Mouse (Mus musculus): ENCODE measurements around the gene Tex26. TPM values are rescaled to one million over a fixed set of nuclear protein-coding genes. Genes with fewer than 3 reads are reported as not detected.

Gene Tex26
- polyA plus RNA-seq, 1 experiment from 2014 or later = 1.0 TPM

DNA sequence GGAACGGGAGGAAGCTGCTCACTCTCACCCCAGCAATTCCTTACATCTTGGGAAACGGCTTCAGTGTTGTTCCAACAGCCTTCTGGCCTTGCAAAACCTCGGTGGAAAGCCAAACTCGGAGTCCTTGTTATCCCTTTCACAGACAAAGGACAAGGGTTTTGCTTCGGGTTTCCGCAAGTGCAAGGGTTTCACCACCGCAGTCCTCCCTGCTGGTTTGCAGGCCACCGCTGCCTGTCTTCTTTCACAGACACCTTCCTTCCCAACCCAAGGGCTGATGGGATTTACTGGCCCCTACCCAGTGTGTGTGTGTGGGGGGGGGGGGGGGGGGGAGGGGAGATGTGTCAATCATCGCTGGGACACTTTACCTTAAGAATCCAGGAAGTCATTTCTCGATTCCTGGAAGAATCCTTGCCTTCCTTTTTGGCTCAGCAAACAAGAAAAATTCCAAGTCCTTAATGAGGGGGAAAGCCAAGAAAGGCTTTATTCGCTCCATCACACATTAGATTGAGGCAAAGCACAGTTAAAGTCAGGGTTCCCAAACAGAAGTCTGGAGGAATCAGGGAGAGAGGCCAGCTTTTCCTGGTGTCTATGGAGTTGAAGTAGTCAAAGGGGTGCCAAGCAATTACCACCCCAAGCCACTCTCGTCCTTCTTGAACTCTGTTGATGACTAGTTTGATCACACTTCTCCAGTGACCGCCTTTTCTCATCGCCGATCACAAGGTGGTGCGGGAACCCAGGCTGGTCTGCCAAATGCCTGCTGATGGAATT, 35.4 kb downstream of the Tex26 start:
- no peaks in the 10 kb centered on the region for H3K4me1 ChIP-seq
- 91% methylated on average over 16 of the region's 16 CpGs for WGBS
- H3K4me3 ChIP-seq = no peak overlapping the region
- H3K27me3 ChIP-seq (ENCODE audit: low read depth, poor library complexity, severe bottlenecking) = no peaks in the 10 kb centered on the region
- H3K27ac ChIP-seq (replicated peaks) = no peak overlapping the region
- no peaks in the 10 kb centered on the region for H3K36me3 ChIP-seq
- H3K9me3 ChIP-seq (replicated peaks) = peaks cover 7% of the 10 kb centered on the region; the same call in 1 of the 2 replicates
- DNase-seq (ENCODE audit: low spot score) = no peak

DNA sequence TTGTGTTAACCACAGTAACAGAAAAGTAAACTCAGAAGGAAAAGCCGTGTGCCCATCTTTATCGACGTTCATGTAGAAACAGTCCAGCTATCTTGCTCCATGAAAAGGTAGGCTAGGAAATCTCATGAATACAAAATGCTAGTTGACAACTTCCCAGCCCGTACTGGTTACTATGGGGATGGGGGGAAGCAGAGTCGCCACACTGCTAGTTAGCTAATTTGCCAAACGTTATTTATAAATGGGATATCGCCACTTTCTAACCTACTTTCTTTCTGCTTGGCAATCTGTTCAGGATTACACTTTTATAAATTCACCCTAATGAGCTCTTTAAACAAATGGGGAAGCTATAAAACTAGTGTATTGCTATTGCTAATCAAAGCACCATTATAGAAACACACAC, 42.5 kb downstream of the Tex26 start:
- Histone ChIP-seq H3K36me3 (no peaks in the 10 kb centered on the region), H3K4me3 (no peak overlapping the region), H3K9me3 (replicated peaks) (no peaks in the 10 kb centered on the region), H3K27ac (replicated peaks) (no peak overlapping the region), H3K4me1 (peaks cover 7% of the 10 kb centered on the region; the same call in 1 of the 2 replicates), H3K27me3 (ENCODE audit: low read depth, poor library complexity, severe bottlenecking) (peaks cover 7% of the 10 kb centered on the region; the same call in 1 of the 2 replicates)
- WGBS = 92% methylated on average over 7 of the region's 7 CpGs
- no peak for DNase-seq (ENCODE audit: low spot score)

DNA sequence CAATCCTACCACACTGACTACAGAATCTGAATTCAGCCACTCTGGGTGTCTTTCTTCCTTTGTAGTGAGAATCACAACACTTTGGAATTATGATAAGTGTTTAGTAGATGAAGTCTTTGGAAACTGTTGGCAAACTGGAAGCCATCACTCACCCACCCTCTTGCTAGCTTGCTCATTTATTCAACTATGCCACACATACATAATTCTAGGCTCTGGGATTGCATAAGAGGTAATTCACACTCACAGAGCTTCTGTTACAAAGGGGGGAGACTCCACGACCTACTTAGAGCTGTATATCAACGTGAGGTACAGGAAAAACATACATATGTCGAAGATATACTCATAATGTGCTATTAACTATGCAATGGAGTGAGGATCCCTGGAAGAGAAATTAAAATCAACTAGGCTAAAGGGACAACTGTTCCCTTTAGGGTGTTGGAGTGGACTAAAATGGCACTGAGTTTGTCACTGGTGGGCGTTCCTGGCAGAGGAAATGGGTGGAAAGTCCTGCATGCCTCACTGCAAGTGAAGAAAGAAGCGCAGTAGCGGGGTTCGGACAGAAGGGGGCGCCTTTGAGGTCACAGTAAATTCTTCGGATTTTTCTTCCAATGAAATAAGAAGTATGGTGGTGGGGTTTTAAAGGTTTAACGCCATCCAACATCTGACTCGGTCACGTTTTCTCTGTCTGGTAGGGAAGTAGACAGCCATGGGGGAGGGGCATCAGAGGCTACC, 44.0 kb downstream of the Tex26 start:
- Histone ChIP-seq H3K27me3 (ENCODE audit: low read depth, poor library complexity, severe bottlenecking) (peaks cover 17% of the 10 kb centered on the region; the same call in 1 of the 2 replicates), H3K27ac (replicated peaks) (no peak overlapping the region), H3K4me3 (no peak overlapping the region), H3K4me1 (peaks cover 16% of the 10 kb centered on the region), H3K36me3 (no peaks in the 10 kb centered on the region), H3K9me3 (replicated peaks) (no peaks in the 10 kb centered on the region)
- DNase-seq (ENCODE audit: low spot score) = no peak
- WGBS = 67% methylated on average over 12 of the region's 12 CpGs

DNA sequence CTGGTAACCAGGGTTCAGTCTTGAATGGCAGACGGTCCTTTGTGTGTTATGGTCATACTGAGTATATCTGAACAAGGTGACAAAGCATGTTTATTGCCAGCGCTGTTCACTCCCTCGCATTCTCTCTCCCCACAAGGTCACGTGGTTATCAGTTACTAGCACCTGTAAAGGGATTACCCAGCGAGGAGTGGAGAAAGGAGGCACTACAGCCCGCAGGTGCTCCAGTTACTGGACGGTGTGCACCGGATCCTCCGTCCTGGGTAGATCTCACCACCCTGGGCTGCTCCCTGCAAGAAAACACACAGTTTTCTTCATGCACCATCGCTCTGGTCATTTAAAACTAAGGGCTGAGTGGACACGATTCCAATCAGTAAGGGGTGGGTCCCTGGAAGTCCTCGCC, 44.8 kb downstream of the Tex26 start:
- Histone ChIP-seq H3K27me3 (ENCODE audit: low read depth, poor library complexity, severe bottlenecking) (peaks cover 17% of the 10 kb centered on the region; the same call in 1 of the 2 replicates), H3K4me1 (peaks cover 24% of the 10 kb centered on the region), H3K4me3 (no peak overlapping the region), H3K36me3 (no peaks in the 10 kb centered on the region), H3K27ac (replicated peaks) (0 out of 2 replicates have a peak overlapping the region, but pooled peaks have one; percentile 38), H3K9me3 (replicated peaks) (no peaks in the 10 kb centered on the region)
- DNase-seq (ENCODE audit: low spot score) = no peak
- 82% methylated on average over 12 of the region's 12 CpGs for whole genome bisulfite sequencing

DNA sequence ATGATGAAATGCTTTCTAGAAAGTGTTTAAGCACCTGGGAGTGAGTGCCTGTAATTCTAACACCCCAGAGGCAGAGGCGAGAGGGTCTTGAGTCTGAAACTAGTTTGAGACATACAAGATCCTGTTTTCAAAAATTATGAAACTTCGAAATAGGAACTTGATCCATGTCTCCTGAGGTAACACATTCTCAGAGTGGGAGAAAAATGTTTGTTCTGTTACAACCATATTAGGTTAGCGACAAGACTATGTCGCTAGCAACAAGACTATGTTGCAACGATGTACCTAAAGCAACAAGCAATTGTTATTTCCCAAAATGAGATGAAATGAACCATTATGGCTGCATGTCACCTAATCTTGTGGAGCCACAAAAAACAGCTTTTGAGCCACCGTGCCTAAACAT, 46.0 kb downstream of the Tex26 start:
- Histone ChIP-seq H3K36me3 (no peaks in the 10 kb centered on the region), H3K4me3 (no peak overlapping the region), H3K9me3 (replicated peaks) (no peaks in the 10 kb centered on the region), H3K27ac (replicated peaks) (no peak overlapping the region), H3K4me1 (peaks cover 35% of the 10 kb centered on the region), H3K27me3 (ENCODE audit: low read depth, poor library complexity, severe bottlenecking) (peaks cover 22% of the 10 kb centered on the region; the same call in 1 of the 2 replicates)
- WGBS = 92% methylated on average over 6 of the region's 6 CpGs
- DNase-seq (ENCODE audit: low spot score) = no peak

DNA sequence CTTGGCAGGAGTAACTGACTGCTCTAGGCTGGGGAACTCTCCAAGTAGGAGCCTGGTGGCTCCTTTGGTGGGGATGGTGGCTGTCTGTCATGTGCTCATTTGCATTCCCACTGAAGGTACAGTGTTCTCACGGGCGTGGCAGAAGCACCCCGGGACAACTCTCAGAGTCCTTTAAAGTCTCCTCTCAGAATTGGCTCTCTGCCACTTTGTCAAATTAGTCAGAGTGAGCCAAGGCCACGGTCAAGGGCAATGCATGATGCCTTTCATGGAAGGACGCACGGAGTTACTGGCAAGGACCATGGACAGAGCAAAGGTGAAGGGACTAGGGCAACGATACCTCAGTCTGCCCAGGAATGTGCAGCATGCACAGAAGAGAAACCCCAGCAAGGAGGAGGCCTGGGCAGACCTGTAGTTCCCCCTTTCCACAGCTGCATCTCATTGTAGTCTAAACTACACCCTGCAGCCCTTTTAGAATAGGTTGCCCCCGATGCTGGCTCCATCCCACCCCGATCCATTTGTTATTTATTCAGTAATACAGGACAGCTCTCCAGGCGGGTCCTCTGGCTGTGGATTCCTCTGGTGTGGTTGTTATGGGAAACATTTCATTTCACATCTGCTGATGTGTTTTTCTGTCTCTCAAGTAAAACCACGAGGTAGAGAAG, 49.0 kb downstream of the Tex26 start:
- DNase-seq (ENCODE audit: low spot score) = peak; percentile 43
- H3K27ac ChIP-seq (replicated peaks) = peak overlapping the region; percentile 83
- peaks cover 39% of the 10 kb centered on the region for H3K4me1 ChIP-seq
- peaks cover 34% of the 10 kb centered on the region; the same call in 1 of the 2 replicates for H3K27me3 ChIP-seq (ENCODE audit: low read depth, poor library complexity, severe bottlenecking)
- no peaks in the 10 kb centered on the region for H3K36me3 ChIP-seq
- no peaks in the 10 kb centered on the region for H3K9me3 ChIP-seq (replicated peaks)
- H3K4me3 ChIP-seq = peak overlapping the region; percentile 43
- 49% methylated on average over 11 of the region's 11 CpGs for WGBS

DNA sequence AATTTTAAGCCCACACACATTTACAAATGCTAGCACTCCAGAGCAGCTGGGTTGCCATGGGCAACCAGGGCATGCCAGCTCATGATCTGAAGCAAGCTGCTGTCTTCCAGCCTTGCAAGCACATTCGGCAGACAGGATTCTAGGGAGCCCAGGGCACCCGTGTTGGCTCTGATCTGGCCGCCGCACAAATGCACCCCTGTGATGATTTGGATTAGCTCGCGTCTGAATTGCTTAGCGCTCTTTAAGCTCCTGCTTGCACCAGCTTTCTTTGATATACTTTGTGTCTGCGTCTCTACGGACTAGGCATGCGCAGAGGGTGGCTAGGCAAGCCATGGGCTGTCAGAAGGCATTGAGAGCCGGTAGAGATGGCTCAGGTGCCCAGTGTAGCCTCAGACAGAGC, 49.7 kb downstream of the Tex26 start:
- peak overlapping the region; percentile 83 for H3K27ac ChIP-seq (replicated peaks)
- peaks cover 39% of the 10 kb centered on the region for H3K4me1 ChIP-seq
- H3K27me3 ChIP-seq (ENCODE audit: low read depth, poor library complexity, severe bottlenecking) = peaks cover 38% of the 10 kb centered on the region; the same call in 1 of the 2 replicates
- peak; percentile 84 for DNase-seq (ENCODE audit: low spot score)
- H3K4me3 ChIP-seq = peak overlapping the region; percentile 43
- no peaks in the 10 kb centered on the region for H3K9me3 ChIP-seq (replicated peaks)
- H3K36me3 ChIP-seq = no peaks in the 10 kb centered on the region
- WGBS = 41% methylated on average over 11 of the region's 11 CpGs

DNA sequence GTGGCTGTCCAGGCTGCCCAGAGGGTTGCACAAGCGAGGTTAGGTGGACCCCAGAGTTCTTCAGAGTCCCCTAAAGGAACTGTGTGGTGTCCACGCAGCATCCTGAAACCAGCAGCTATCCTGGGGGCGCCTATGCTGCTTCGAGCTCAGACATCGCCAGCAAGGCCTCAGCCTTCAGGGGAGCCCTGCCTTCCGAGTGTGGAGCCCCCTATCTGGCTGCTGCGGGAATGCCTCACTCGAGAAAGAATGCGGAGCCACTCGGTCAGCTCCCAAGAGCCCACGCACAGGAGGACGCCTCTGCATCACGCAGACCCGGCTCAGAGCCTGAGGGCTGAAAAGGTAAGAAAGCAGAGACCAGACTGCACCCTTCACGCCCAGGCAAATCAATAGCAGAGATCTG, 50.8 kb downstream of the Tex26 start:
- Histone ChIP-seq H3K27ac (replicated peaks) (peak overlapping the region; percentile 83), H3K9me3 (replicated peaks) (no peaks in the 10 kb centered on the region), H3K4me3 (no peak overlapping the region), H3K36me3 (no peaks in the 10 kb centered on the region), H3K27me3 (ENCODE audit: low read depth, poor library complexity, severe bottlenecking) (peaks cover 48% of the 10 kb centered on the region), H3K4me1 (peaks cover 35% of the 10 kb centered on the region)
- DNase-seq (ENCODE audit: low spot score) = no peak
- WGBS = 67% methylated on average over 15 of the region's 15 CpGs

DNA sequence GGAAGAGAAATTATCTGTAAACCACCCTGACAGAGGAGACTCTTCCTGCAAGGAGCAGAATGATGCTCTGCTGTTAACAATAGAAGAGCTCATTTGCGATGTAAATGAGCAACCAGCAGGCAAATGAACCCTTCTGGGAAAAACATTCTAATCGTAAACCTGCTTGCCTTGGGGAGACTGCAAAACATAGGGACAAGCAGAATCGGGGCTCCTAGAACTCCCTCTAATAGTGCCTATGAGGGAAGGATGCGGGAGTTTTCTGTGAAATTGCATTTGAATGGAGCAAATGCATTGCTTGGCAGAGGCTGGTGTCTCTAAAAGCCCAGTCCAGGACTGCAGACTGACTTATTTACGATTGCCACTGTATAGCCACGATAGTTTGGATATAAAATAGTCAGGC, 56.2 kb downstream of the Tex26 start:
- Histone ChIP-seq H3K27me3 (ENCODE audit: low read depth, poor library complexity, severe bottlenecking) (peaks cover 40% of the 10 kb centered on the region), H3K36me3 (no peaks in the 10 kb centered on the region), H3K4me1 (peaks cover 38% of the 10 kb centered on the region), H3K27ac (replicated peaks) (peak overlapping the region; percentile 63), H3K9me3 (replicated peaks) (no peaks in the 10 kb centered on the region), H3K4me3 (no peak overlapping the region)
- no peak for DNase-seq (ENCODE audit: low spot score)
- 46% methylated on average over 6 of the region's 6 CpGs for WGBS

DNA sequence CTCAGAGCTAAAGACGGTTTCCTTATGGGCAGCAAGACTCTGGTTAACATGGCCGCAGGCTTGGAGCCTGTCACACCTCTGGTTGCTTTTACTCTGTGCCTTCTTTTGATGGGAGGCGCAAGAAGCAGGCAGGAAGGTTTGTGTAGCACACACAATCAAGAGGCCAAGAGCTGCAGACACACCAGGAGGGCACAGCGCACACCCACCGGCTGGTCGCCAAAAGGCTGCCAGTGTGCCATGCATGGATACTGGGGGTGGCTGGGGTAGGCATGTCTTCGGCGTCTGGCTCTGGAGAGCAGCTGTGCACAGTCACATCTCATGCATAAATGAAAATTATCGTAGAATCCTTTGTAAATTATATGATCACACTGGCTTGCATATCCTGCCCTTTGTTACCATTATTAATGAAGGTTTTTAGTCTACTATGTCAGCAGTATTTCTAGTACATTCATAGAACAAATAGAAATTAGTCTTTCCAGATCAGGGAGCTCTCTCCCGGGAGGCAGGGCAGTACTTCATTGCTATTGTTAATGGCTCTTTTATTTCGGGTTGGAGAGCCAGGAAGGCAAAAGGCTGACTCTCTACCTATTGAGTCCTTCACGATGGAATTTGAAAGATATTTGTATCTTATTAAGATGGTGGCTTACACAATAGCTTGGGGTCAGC, 57.1 kb downstream of the Tex26 start:
- H3K27ac ChIP-seq (replicated peaks) = peak overlapping the region; percentile 63
- no peak for DNase-seq (ENCODE audit: low spot score)
- no peak overlapping the region for H3K4me3 ChIP-seq
- no peaks in the 10 kb centered on the region for H3K9me3 ChIP-seq (replicated peaks)
- 64% methylated on average over 12 of the region's 12 CpGs for WGBS
- no peaks in the 10 kb centered on the region for H3K36me3 ChIP-seq
- H3K4me1 ChIP-seq = peaks cover 36% of the 10 kb centered on the region
- peaks cover 46% of the 10 kb centered on the region for H3K27me3 ChIP-seq (ENCODE audit: low read depth, poor library complexity, severe bottlenecking)

DNA sequence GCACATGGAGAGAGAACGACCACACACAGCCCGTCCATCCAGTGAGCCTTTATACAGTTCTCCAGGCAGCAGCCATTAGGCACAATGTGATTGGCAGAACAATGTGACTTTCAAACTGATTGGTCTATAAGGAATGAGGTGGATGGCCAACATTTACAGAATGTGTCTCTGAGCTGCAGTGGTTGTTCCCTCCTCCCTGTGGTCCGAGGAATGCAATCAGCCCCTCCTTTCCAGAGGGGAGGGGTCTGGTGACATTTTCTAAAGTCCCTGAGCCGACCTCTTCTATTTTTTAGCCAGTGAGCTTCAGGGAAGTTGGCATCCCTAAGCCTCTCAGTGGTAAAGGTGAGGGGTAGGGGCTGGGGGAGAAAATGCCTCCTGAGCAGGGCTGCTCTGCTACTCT, 60.5 kb downstream of the Tex26 start:
- WGBS = 58% methylated on average over 4 of the region's 4 CpGs
- Histone ChIP-seq H3K4me1 (peaks cover 36% of the 10 kb centered on the region), H3K9me3 (replicated peaks) (no peaks in the 10 kb centered on the region), H3K4me3 (no peak overlapping the region), H3K27ac (replicated peaks) (no peak overlapping the region), H3K36me3 (no peaks in the 10 kb centered on the region), H3K27me3 (ENCODE audit: low read depth, poor library complexity, severe bottlenecking) (peaks cover 48% of the 10 kb centered on the region)
- DNase-seq (ENCODE audit: low spot score) = no peak

DNA sequence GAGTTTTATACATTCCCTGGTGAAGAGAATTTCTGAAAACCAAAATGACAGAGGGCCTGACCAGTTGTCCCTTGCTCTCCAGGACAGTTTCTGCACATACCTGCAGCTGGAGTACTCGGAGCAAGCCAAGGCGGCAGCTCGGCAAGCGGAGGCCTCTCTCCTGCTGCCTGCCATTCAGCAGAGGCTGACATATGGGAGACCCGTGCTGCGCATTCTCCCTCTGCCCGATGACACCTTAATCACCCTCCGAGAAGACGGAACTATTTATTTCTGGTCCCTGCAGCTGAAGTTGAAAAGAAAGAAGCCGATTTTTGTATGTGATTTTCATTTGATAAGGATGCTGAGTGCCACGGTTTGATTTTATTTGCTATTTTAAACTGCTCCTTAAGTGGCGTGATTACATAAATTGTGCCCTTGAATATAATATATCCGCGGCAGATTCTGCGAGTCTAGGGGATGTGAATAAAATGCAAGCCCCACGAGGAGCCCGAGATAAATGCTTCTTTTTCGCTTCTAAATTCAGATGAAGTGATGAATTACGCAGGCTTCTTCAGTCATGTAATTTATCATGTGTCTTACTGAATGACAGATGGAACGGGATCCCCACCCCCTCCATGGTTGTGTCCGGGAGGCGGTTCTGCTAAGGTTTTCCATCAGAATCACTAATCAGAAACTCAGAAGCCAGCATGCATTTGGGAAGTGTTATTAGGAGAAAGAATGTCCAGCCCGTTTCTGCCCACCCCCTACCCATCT, 64.1 kb downstream of the Tex26 start:
- H3K4me3 ChIP-seq = no peak overlapping the region
- DNase-seq (ENCODE audit: low spot score) = no peak
- peaks cover 43% of the 10 kb centered on the region for H3K27me3 ChIP-seq (ENCODE audit: low read depth, poor library complexity, severe bottlenecking)
- H3K36me3 ChIP-seq = no peaks in the 10 kb centered on the region
- H3K4me1 ChIP-seq = peaks cover 14% of the 10 kb centered on the region
- 0 out of 2 replicates have a peak, but pooled peaks cover 3% of the 10 kb centered on the region for H3K9me3 ChIP-seq (replicated peaks)
- no peak overlapping the region for H3K27ac ChIP-seq (replicated peaks)
- 88% methylated on average over 23 of the region's 23 CpGs for WGBS
